Mouse (Mus musculus): ENCODE measurements around the gene Olfr479. TPM values are rescaled to one million over a fixed set of nuclear protein-coding genes. Genes with fewer than 3 reads are reported as not detected.

The Olfr479 gene
- not detected for polyA plus RNA-seq (2015; fragmentation: Illumina TruSeq; extraction: RNeasy Lipid Tissue Mini Kit (QIAGEN cat#74804); ENCODE audit: insufficient read depth, low replicate concordance)

DNA sequence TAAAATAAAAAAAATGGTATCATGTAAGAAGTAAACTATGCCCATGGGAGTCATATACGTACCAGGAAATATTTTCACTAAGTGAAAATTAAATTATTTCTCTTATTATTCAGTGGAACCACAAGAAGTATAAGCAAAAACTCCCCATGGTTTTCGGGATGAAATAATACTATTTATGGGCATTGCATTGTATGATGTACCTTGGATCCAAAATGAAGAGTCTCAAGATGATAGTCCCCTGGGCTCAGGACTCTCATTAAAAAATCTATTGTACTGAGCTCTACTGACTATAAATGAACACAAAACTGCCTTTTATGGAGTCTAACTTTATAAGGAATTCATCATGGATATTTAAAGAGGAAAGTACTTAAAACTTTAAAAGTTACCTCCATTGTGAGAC is at the start of gene Olfr479:
Gene Olfr479 (plus strand): TSS at position 301 of the 400 bp plus-strand sequence.

DNA sequence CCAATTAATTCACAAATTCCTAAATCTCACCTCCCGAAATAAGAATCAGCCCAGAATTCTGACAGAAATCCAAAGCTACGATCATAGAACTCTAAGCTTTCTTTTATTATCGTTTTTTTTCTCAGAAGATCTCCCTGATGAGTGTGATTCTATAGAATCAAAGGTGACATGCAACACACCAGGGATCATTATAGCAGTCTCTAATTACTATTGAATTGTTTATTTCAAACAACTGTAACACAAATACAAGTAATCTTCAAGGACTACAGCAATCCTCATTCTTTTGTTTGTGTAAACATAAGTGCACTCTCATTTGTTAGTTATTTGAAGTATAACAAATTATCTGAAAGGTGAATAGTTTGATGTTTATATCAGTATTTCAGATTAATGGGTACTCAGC is 16.6 kb upstream of the Olfr479 start, which contains the start of gene Olfr478:
Gene Olfr478 (minus strand): TSS at position 101 of the 400 bp plus-strand sequence.

GRCm38 (mm10) chr7:108067246-108067645 is 16.8 kb downstream of the Olfr479 start, which contains the start of gene Olfr480:
Gene Olfr480 (minus strand): TSS chr7:108067346.

DNA sequence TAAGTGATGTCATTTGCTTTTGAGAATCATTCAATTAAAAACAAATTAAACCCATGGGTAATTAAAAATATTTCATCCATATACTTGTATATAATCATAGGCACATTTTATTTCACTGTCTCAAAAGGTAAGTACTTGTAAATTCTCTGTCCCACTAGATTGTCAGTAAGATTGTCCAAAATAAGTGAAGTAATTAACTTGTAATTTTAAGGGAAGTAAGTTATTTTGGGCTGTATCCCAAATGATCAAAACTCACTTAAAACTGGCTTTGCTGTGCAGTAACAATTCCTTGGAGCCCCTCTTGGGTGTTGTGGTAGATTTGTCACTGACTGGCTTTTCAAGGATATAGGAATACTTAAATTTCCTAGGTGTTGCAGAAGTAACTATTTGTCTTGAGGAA is 29.1 kb downstream of the Olfr479 start, which contains the start of gene Olfr481:
Gene Olfr481 (plus strand): TSS at position 301 of the 400 bp plus-strand sequence.

DNA sequence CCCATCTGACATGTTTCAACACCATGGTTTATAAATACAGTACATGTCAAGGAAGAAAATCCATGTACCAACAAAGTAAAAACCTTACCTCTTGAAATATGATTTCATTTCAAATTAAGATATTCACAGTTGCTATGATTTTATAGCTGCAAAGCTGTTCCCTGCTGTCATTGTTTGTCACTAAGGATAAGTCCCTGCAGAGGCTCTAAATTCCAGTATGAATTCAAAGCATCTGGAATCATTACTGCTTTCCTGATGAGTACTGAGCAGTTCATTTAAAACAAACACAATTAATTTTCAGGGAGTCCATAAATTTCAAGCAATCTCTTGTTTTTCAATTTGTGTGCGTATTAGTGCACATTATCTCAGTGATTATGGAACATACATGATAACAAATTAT is 47.0 kb downstream of the Olfr479 start, which contains the start of gene Olfr482:
Gene Olfr482 (minus strand): TSS at position 101 of the 400 bp plus-strand sequence.

GRCm38 (mm10) chr7:108100549-108100948 is 50.1 kb downstream of the Olfr479 start, which contains the start of gene Olfr483:
Gene Olfr483 (plus strand): TSS chr7:108100849.

Other genes starting within 250 kb of the Olfr479 start
- not detected for gene Ovch2, start 249.5 kb upstream of the Olfr479 start, polyA plus RNA-seq (2015; fragmentation: Illumina TruSeq; extraction: RNeasy Lipid Tissue Mini Kit (QIAGEN cat#74804); ENCODE audit: insufficient read depth, low replicate concordance)
- gene Olfr467, start 238.4 kb upstream of the Olfr479 start, polyA plus RNA-seq (2015; fragmentation: Illumina TruSeq; extraction: RNeasy Lipid Tissue Mini Kit (QIAGEN cat#74804); ENCODE audit: insufficient read depth, low replicate concordance), result not detected
- gene Olfr469, start 225.2 kb upstream of the Olfr479 start, polyA plus RNA-seq (2015; fragmentation: Illumina TruSeq; extraction: RNeasy Lipid Tissue Mini Kit (QIAGEN cat#74804); ENCODE audit: insufficient read depth, low replicate concordance), result not detected
- gene Olfr470, start 203.2 kb upstream of the Olfr479 start, polyA plus RNA-seq (2015; fragmentation: Illumina TruSeq; extraction: RNeasy Lipid Tissue Mini Kit (QIAGEN cat#74804); ENCODE audit: insufficient read depth, low replicate concordance), result not detected
- not detected for gene Olfr472, start 152.8 kb upstream of the Olfr479 start, polyA plus RNA-seq (2015; fragmentation: Illumina TruSeq; extraction: RNeasy Lipid Tissue Mini Kit (QIAGEN cat#74804); ENCODE audit: insufficient read depth, low replicate concordance)
- not detected for gene Olfr473, start 120.2 kb upstream of the Olfr479 start, polyA plus RNA-seq (2015; fragmentation: Illumina TruSeq; extraction: RNeasy Lipid Tissue Mini Kit (QIAGEN cat#74804); ENCODE audit: insufficient read depth, low replicate concordance)
- gene Olfr474, start 96.0 kb upstream of the Olfr479 start, polyA plus RNA-seq (2015; fragmentation: Illumina TruSeq; extraction: RNeasy Lipid Tissue Mini Kit (QIAGEN cat#74804); ENCODE audit: insufficient read depth, low replicate concordance), result not detected
- not detected for gene Olfr476, start 85.9 kb upstream of the Olfr479 start, polyA plus RNA-seq (2015; fragmentation: Illumina TruSeq; extraction: RNeasy Lipid Tissue Mini Kit (QIAGEN cat#74804); ENCODE audit: insufficient read depth, low replicate concordance)
- gene Olfr477, start 64.0 kb upstream of the Olfr479 start, polyA plus RNA-seq (2015; fragmentation: Illumina TruSeq; extraction: RNeasy Lipid Tissue Mini Kit (QIAGEN cat#74804); ENCODE audit: insufficient read depth, low replicate concordance), result not detected
- gene Olfr478, start 16.7 kb upstream of the Olfr479 start, polyA plus RNA-seq (2015; fragmentation: Illumina TruSeq; extraction: RNeasy Lipid Tissue Mini Kit (QIAGEN cat#74804); ENCODE audit: insufficient read depth, low replicate concordance), result not detected
- gene Olfr480, start 16.7 kb downstream of the Olfr479 start, polyA plus RNA-seq (2015; fragmentation: Illumina TruSeq; extraction: RNeasy Lipid Tissue Mini Kit (QIAGEN cat#74804); ENCODE audit: insufficient read depth, low replicate concordance), result not detected
- gene Olfr481, start 29.2 kb downstream of the Olfr479 start, polyA plus RNA-seq (2015; fragmentation: Illumina TruSeq; extraction: RNeasy Lipid Tissue Mini Kit (QIAGEN cat#74804); ENCODE audit: insufficient read depth, low replicate concordance), result not detected
- gene Olfr482, start 46.9 kb downstream of the Olfr479 start, polyA plus RNA-seq (2015; fragmentation: Illumina TruSeq; extraction: RNeasy Lipid Tissue Mini Kit (QIAGEN cat#74804); ENCODE audit: insufficient read depth, low replicate concordance), result not detected
- gene Olfr483, start 50.2 kb downstream of the Olfr479 start, polyA plus RNA-seq (2015; fragmentation: Illumina TruSeq; extraction: RNeasy Lipid Tissue Mini Kit (QIAGEN cat#74804); ENCODE audit: insufficient read depth, low replicate concordance), result not detected
- not detected for gene Olfr484, start 76.8 kb downstream of the Olfr479 start, polyA plus RNA-seq (2015; fragmentation: Illumina TruSeq; extraction: RNeasy Lipid Tissue Mini Kit (QIAGEN cat#74804); ENCODE audit: insufficient read depth, low replicate concordance)
- not detected for gene Olfr485, start 109.2 kb downstream of the Olfr479 start, polyA plus RNA-seq (2015; fragmentation: Illumina TruSeq; extraction: RNeasy Lipid Tissue Mini Kit (QIAGEN cat#74804); ENCODE audit: insufficient read depth, low replicate concordance)
- gene Olfr486, start 122.0 kb downstream of the Olfr479 start, polyA plus RNA-seq (2015; fragmentation: Illumina TruSeq; extraction: RNeasy Lipid Tissue Mini Kit (QIAGEN cat#74804); ENCODE audit: insufficient read depth, low replicate concordance), result not detected
- not detected for gene Olfr487, start 163.9 kb downstream of the Olfr479 start, polyA plus RNA-seq (2015; fragmentation: Illumina TruSeq; extraction: RNeasy Lipid Tissue Mini Kit (QIAGEN cat#74804); ENCODE audit: insufficient read depth, low replicate concordance)
- not detected for gene Olfr488, start 207.7 kb downstream of the Olfr479 start, polyA plus RNA-seq (2015; fragmentation: Illumina TruSeq; extraction: RNeasy Lipid Tissue Mini Kit (QIAGEN cat#74804); ENCODE audit: insufficient read depth, low replicate concordance)
- gene Olfr490, start 238.2 kb downstream of the Olfr479 start, polyA plus RNA-seq (2015; fragmentation: Illumina TruSeq; extraction: RNeasy Lipid Tissue Mini Kit (QIAGEN cat#74804); ENCODE audit: insufficient read depth, low replicate concordance), result not detected